Mouse (Mus musculus) midbrain, embryonic 15.5 days (tissue): ENCODE data around the gene Atp5g2. TPM values are rescaled to one million over a fixed set of nuclear protein-coding genes. Genes with fewer than 3 reads are reported as not detected.
A peak's percentile ranks its signal among the peaks of the same experiment; 100 is the strongest.

Experiments used
- ATAC-seq: fragments of 200-750 bp; cut with Nextera tagmentation; replicated peaks from 2 replicates; pipeline ENCODE4 v1.8.0; 2017; ENCODE audit warnings: moderate TSS enrichment
- H3K27ac ChIP-seq: fragments of 300-500 bp; sonication (generic); 2 replicates; pipeline ENCODE4 v1.5.1; 2015; ENCODE audit warnings: mild to moderate bottlenecking, inconsistent platforms
- H3K27me3 ChIP-seq: fragments of 300-500 bp; sonication (generic); replicated peaks from 2 replicates; pipeline ENCODE4 v1.6.1; 2015; ENCODE audit warnings: inconsistent platforms
- H3K36me3 ChIP-seq: fragments of 300-500 bp; sonication (generic); replicated peaks from 2 replicates; pipeline ENCODE4 v1.6.1; 2015; ENCODE audit warnings: inconsistent platforms
- H3K4me1 ChIP-seq: fragments of 300-500 bp; sonication (generic); 2 replicates; pipeline ENCODE4 v1.6.1; 2015; ENCODE audit warnings: inconsistent platforms
- H3K4me2 ChIP-seq: fragments of 300-500 bp; sonication (generic); 2 replicates; pipeline ENCODE4 v1.6.1; 2015; ENCODE audit warnings: inconsistent platforms, mild to moderate bottlenecking, moderate library complexity
- H3K4me3 ChIP-seq: fragments of 300-500 bp; sonication (generic); 2 replicates; pipeline ENCODE4 v1.5.1; 2015; ENCODE audit warnings: mild to moderate bottlenecking, inconsistent platforms
- H3K9ac ChIP-seq: fragments of 300-500 bp; sonication (generic); 2 replicates; pipeline ENCODE4 v1.6.1; 2015; ENCODE audit warnings: mild to moderate bottlenecking, inconsistent platforms
- H3K9me3 ChIP-seq: fragments of 300-500 bp; sonication (generic); 2 replicates; pipeline ENCODE4 v1.6.1; 2016; ENCODE audit warnings: inconsistent platforms
- WGBS: fragments of 180-500 bp; shearing (Covaris S2); methylation state at CpG from one replicate; pipeline ENCODE4 v1.1.7; 2015; ENCODE audit warnings: mixed read lengths; 5-methylcytosine and 5-hydroxymethylcytosine counted together
- microRNA counts: library from miRNA; unstranded; fragments of <30 nt; microRNA quantifications from one replicate; lab custom pipeline; 2016
- microRNA-seq: library from miRNA; unstranded; fragments of <30 nt; microRNA quantifications from one replicate; pipeline ENCODE4, GENCODE M21; 2016
- polyA plus RNA-seq: library from polyadenylated mRNA; unstranded; fragments of >200 nt; fragmentation: Nextera tagmentation; extraction: Ambion mirVana; gene quantifications from 2 replicates; pipeline ENCODE4 v1.2.1, GENCODE M21; 2015

Atp5g2 gene
- polyA plus RNA-seq, 1 experiment from 2014 or later, result 39.5 TPM

- Histone ChIP-seq H3K9ac (no peak overlapping the region), H3K36me3 (no peaks in the 10 kb centered on the region), H3K9me3 (no peaks in the 10 kb centered on the region), H3K4me3 (no peak overlapping the region), H3K27ac (no peak overlapping the region), H3K4me1 (peaks cover 18% of the 10 kb centered on the region), H3K4me2 (no peak overlapping the region), H3K27me3 (no peaks in the 10 kb centered on the region)
- ATAC-seq, result no peak
- 80% methylated on average over 1 of the region's 1 CpGs for WGBS
These were observed 51.4 kb downstream of the Atp5g2 start for GRCm38 (mm10) chr15:102620765-102621164.

- Histone ChIP-seq H3K4me1 (peaks cover 11% of the 10 kb centered on the region), H3K4me2 (no peak overlapping the region), H3K27me3 (no peaks in the 10 kb centered on the region), H3K36me3 (no peaks in the 10 kb centered on the region), H3K9ac (no peak overlapping the region), H3K9me3 (no peaks in the 10 kb centered on the region), H3K4me3 (no peak overlapping the region), H3K27ac (no peak overlapping the region)
- 98% methylated on average over 5 of the region's 5 CpGs for WGBS
- no peak for ATAC-seq
These were observed 52.7 kb downstream of the Atp5g2 start for GRCm38 (mm10) chr15:102619486-102619885.

- Histone ChIP-seq H3K4me1 (no peaks in the 10 kb centered on the region), H3K4me2 (no peak overlapping the region), H3K36me3 (no peaks in the 10 kb centered on the region), H3K27ac (no peak overlapping the region), H3K9ac (no peak overlapping the region), H3K9me3 (no peaks in the 10 kb centered on the region), H3K27me3 (no peaks in the 10 kb centered on the region), H3K4me3 (no peak overlapping the region)
- WGBS, result 92% methylated on average over 1 of the region's 1 CpGs
- no peak for ATAC-seq
These were observed 54.5 kb downstream of the Atp5g2 start for GRCm38 (mm10) chr15:102617654-102618053.

- Histone ChIP-seq H3K27me3 (no peaks in the 10 kb centered on the region), H3K9me3 (no peaks in the 10 kb centered on the region), H3K27ac (no peak overlapping the region), H3K9ac (no peak overlapping the region), H3K4me3 (no peak overlapping the region), H3K4me2 (no peak overlapping the region), H3K4me1 (no peaks in the 10 kb centered on the region), H3K36me3 (no peaks in the 10 kb centered on the region)
- no peak for ATAC-seq
- 94% methylated on average over 2 of the region's 2 CpGs for WGBS
These were observed 56.0 kb downstream of the Atp5g2 start for GRCm38 (mm10) chr15:102616174-102616573.

GRCm38 (mm10) chr15:102614224-102614623, 57.9 kb downstream of the Atp5g2 start:
- ATAC-seq, result no peak
- Histone ChIP-seq H3K4me3 (no peak overlapping the region), H3K27me3 (no peaks in the 10 kb centered on the region), H3K9ac (no peak overlapping the region), H3K9me3 (no peaks in the 10 kb centered on the region), H3K4me2 (no peak overlapping the region), H3K36me3 (no peaks in the 10 kb centered on the region), H3K4me1 (no peaks in the 10 kb centered on the region), H3K27ac (no peak overlapping the region)

GRCm38 (mm10) chr15:102612966-102613365, 59.2 kb downstream of the Atp5g2 start:
- Histone ChIP-seq H3K36me3 (no peaks in the 10 kb centered on the region), H3K4me3 (no peak overlapping the region), H3K27ac (no peak overlapping the region), H3K9me3 (no peaks in the 10 kb centered on the region), H3K9ac (no peak overlapping the region), H3K27me3 (no peaks in the 10 kb centered on the region), H3K4me1 (no peaks in the 10 kb centered on the region), H3K4me2 (no peak overlapping the region)
- no peak for ATAC-seq

MicroRNAs encoded within 50 kb of the gene (microRNA counts, 519-probe panel; counts per million panel counts)
- microRNA mmu-miR-688 (lab: Ali Mortazavi, UCI), result 2,442 counts per million, percentile 46 among the panel's probes with 10 or more counts

Small RNA genes lying within 50 kb of the gene (microRNA-seq; reads per million reads assigned to microRNA genes)
- gene Mir688, result not detected

Other genes starting within 250 kb of the Atp5g2 start
- 0.30 and 0.34 TPM in 2 replicates for gene Amhr2, start 227.0 kb downstream of the Atp5g2 start, polyA plus RNA-seq
- 103 and 107 TPM in 2 replicates for gene Prr13, start 213.3 kb downstream of the Atp5g2 start, polyA plus RNA-seq
- gene Pcbp2, start 201.8 kb downstream of the Atp5g2 start, polyA plus RNA-seq, result 123 and 126 TPM in 2 replicates
- gene Gm10337, start 168.6 kb downstream of the Atp5g2 start, polyA plus RNA-seq, result 13.8 and 16.1 TPM in 2 replicates
- 62.2 and 63.6 TPM in 2 replicates for gene Map3k12, start 155.3 kb downstream of the Atp5g2 start, polyA plus RNA-seq
- 104 and 108 TPM in 2 replicates for gene Tarbp2, start 154.2 kb downstream of the Atp5g2 start, polyA plus RNA-seq
- 1.8 and 2.4 TPM in 2 replicates for gene Npff, start 147.4 kb downstream of the Atp5g2 start, polyA plus RNA-seq
- gene Gm28047, start 47.3 kb downstream of the Atp5g2 start, polyA plus RNA-seq, result not detected in 2 replicates
- 15.6 and 20.0 TPM in 2 replicates for gene Atf7, start 46.9 kb downstream of the Atp5g2 start, polyA plus RNA-seq
- 41.9 and 43.0 TPM in 2 replicates for gene Calcoco1, start 49.8 kb upstream of the Atp5g2 start, polyA plus RNA-seq
- not detected in 2 replicates for gene Hoxc13, start 248.8 kb upstream of the Atp5g2 start, polyA plus RNA-seq